Mouse (Mus musculus) lung, embryonic 15.5 days (tissue): Measurements from ENCODE around the gene Cdkn2d. TPM values are rescaled to one million over a fixed set of nuclear protein-coding genes. Genes with fewer than 3 reads are reported as not detected.
"Not testable (repeated sequence)": the region's sequence is repeated elsewhere in the genome, so short reads cannot be mapped to it uniquely, and the experiment has no call there.

Source experiments
- ATAC-seq: fragments of 200-750 bp; cut with Nextera tagmentation; 2 replicates; pipeline ENCODE4 v1.8.0; 2017; ENCODE audit warnings: moderate number of reproducible peaks, borderline replicate concordance; ENCODE audit not compliant: low FRiP score, low TSS enrichment; ENCODE audit errors: extremely low read depth
- H3K27ac ChIP-seq: fragments of 300-500 bp; sonication (generic); 2 replicates; pipeline ENCODE4 v1.5.1; 2015; ENCODE audit warnings: moderate library complexity, mild to moderate bottlenecking, inconsistent platforms
- H3K27me3 ChIP-seq: fragments of 300-500 bp; sonication (generic); 2 replicates; pipeline ENCODE4 v1.6.1; 2015; ENCODE audit warnings: inconsistent platforms
- H3K36me3 ChIP-seq: fragments of 300-500 bp; sonication (generic); 2 replicates; pipeline ENCODE4 v1.6.1; 2015; ENCODE audit warnings: inconsistent platforms
- H3K4me1 ChIP-seq: fragments of 300-500 bp; sonication (generic); 2 replicates; pipeline ENCODE4 v1.6.1; 2015; ENCODE audit warnings: inconsistent platforms
- H3K4me2 ChIP-seq: fragments of 300-500 bp; sonication (generic); 2 replicates; pipeline ENCODE4 v1.6.1; 2015; ENCODE audit warnings: inconsistent platforms, mild to moderate bottlenecking, moderate library complexity
- H3K4me3 ChIP-seq: fragments of 300-500 bp; sonication (generic); 2 replicates; pipeline ENCODE4 v1.5.1; 2015; ENCODE audit warnings: mild to moderate bottlenecking, inconsistent platforms
- H3K9ac ChIP-seq: fragments of 300-500 bp; sonication (generic); 2 replicates; pipeline ENCODE4 v1.6.1; 2015; ENCODE audit warnings: inconsistent platforms
- H3K9me3 ChIP-seq: fragments of 300-500 bp; sonication (generic); 2 replicates; pipeline ENCODE4 v1.6.1; 2016; ENCODE audit warnings: inconsistent platforms
- WGBS: fragments of 180-500 bp; shearing (Covaris S2); methylation state at CpG from one replicate; pipeline ENCODE4 v1.1.7; 2015; 5-methylcytosine and 5-hydroxymethylcytosine counted together
- polyA plus RNA-seq: library from polyadenylated mRNA; unstranded; fragments of >200 nt; fragmentation: Nextera tagmentation; extraction: Ambion mirVana; gene quantifications from 2 replicates; pipeline ENCODE4 v1.2.1, GENCODE M21; 2015

The Cdkn2d gene
- polyA plus RNA-seq, 1 experiment from 2014 or later, result 52.3 TPM

DNA sequence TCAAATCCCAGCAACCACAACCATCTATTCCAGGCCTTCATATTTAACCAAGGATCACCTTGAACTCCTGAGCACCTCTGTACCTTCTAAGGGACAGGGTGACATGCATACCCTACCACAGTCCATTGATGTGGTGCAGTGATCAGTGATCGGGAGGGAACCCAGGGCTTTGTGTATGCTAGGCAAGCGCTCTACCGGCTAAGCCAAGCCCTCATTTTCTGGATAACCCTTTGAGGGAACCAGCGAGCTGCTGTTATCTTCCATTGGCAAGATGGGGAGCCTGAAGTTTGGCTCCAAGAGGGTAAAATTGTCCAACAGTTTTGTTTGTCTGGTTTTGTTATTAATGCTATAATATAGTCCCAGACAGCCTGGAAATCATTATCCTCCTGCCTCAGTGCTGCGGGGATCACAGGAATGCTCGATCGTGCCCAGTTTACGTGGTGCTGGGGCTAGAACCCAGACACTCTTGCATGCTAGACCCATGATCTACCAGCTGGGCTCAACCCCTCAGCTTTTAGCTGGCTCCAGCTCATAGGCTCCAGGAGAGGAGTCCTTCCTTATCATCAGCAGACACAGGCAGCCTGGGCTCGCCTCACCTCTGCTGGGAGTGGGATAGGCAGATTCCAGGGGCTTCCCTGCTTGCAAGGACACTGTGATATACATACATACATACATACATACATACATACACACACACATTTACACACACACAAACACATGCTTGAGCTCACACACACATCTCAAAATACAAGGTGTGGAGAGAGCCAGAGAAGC is 23.3 kb upstream of the Cdkn2d start:
- Histone ChIP-seq H3K36me3 (no peaks in the 10 kb centered on the region), H3K4me1 (no peaks in the 10 kb centered on the region), H3K27ac (no peak overlapping the region), H3K9ac (no peak overlapping the region), H3K9me3 (no peaks in the 10 kb centered on the region), H3K4me2 (no peak overlapping the region), H3K4me3 (no peak overlapping the region), H3K27me3 (peaks cover 16% of the 10 kb centered on the region)
- 89% methylated on average over 9 of the region's 9 CpGs for WGBS
- ATAC-seq, result no peak

GRCm38 (mm10) chr9:21313394-21313793 is 22.2 kb upstream of the Cdkn2d start:
- no peaks in the 10 kb centered on the region for H3K4me1 ChIP-seq
- no peak overlapping the region for H3K9ac ChIP-seq
- 8% methylated on average over 11 of the region's 11 CpGs for WGBS
- H3K9me3 ChIP-seq, result no peaks in the 10 kb centered on the region
- H3K4me3 ChIP-seq, result no peak overlapping the region
- H3K27ac ChIP-seq, result no peak overlapping the region
- peak; percentile 63; the same call in 1 of the 2 replicates for ATAC-seq
- H3K27me3 ChIP-seq, result peaks cover 16% of the 10 kb centered on the region
- no peaks in the 10 kb centered on the region for H3K36me3 ChIP-seq
- no peak overlapping the region for H3K4me2 ChIP-seq

GRCm38 (mm10) chr9:21312134-21312533 is 20.9 kb upstream of the Cdkn2d start, which contains the start of gene Ap1m2:
TSS of gene Ap1m2 (minus strand) at chr9:21312337.
- H3K9ac ChIP-seq, result peak within 1 kb of the TSS; percentile 44
- 12% methylated on average over 26 of the region's 35 CpGs for WGBS
- 0 out of 2 replicates have a peak, but pooled peaks have one; percentile 12 for ATAC-seq

GRCm38 (mm10) chr9:21311695-21312094 is 20.5 kb upstream of the Cdkn2d start:
- peak overlapping the region; percentile 50 for H3K4me3 ChIP-seq
- H3K36me3 ChIP-seq, result no peaks in the 10 kb centered on the region
- no peaks in the 10 kb centered on the region for H3K9me3 ChIP-seq
- 0 out of 2 replicates have a peak overlapping the region, but pooled peaks have one; percentile 3 for H3K27ac ChIP-seq
- H3K4me2 ChIP-seq, result peak overlapping the region; percentile 51
- H3K9ac ChIP-seq, result peak overlapping the region; percentile 44
- WGBS, result 19% methylated on average over 7 of the region's 7 CpGs
- no peak for ATAC-seq
- peaks cover 16% of the 10 kb centered on the region for H3K27me3 ChIP-seq
- H3K4me1 ChIP-seq, result no peaks in the 10 kb centered on the region

More at GRCm38 (mm10) chr9:21312134-21312533, 20.9 kb upstream of the Cdkn2d start, which contains the start of gene Ap1m2:
- Histone ChIP-seq H3K27me3 (peaks cover 16% of the 10 kb centered on the region), H3K4me3 (peak within 1 kb of the TSS; percentile 50), H3K9me3 (no peaks in the 10 kb centered on the region), H3K4me1 (no peaks in the 10 kb centered on the region), H3K4me2 (peak within 1 kb of the TSS; percentile 51), H3K27ac (0 out of 2 replicates have a peak within 1 kb of the TSS, but pooled peaks have one; percentile 3), H3K36me3 (no peaks in the 10 kb centered on the region)

GRCm38 (mm10) chr9:21309150-21309741 is 18.0 kb upstream of the Cdkn2d start:
- H3K9ac ChIP-seq, result no peak overlapping the region
- peaks cover 16% of the 10 kb centered on the region for H3K27me3 ChIP-seq
- no peaks in the 10 kb centered on the region for H3K9me3 ChIP-seq
- WGBS, result 65% methylated on average over 15 of the region's 15 CpGs
- H3K36me3 ChIP-seq, result no peaks in the 10 kb centered on the region
- H3K4me3 ChIP-seq, result no peak overlapping the region
- no peak overlapping the region for H3K27ac ChIP-seq
- H3K4me2 ChIP-seq, result no peak overlapping the region
- no peak for ATAC-seq
- H3K4me1 ChIP-seq, result no peaks in the 10 kb centered on the region

DNA sequence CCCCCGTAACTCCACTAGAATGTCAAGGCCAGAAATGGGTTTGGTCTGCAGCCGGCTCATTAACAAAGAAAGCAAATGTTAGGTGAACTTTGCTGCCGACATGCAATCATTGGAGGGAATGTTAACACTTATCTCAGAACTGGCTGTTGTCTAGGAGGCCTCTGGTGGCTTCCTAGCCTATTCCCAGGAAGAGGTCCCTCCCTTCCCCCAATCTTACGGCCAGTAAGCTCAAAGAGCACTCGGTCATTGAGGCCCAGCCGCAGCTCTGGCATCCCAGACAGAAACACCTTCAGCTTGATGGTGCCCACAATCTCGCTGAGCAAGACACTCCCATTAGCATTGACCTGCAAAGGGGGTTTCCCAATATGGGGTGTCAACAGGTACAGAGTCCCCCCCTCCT is 13.9 kb upstream of the Cdkn2d start:
- Histone ChIP-seq H3K9me3 (no peaks in the 10 kb centered on the region), H3K9ac (no peak overlapping the region), H3K27me3 (no peaks in the 10 kb centered on the region), H3K4me2 (no peak overlapping the region), H3K27ac (no peak overlapping the region), H3K4me3 (no peak overlapping the region), H3K36me3 (no peaks in the 10 kb centered on the region), H3K4me1 (no peaks in the 10 kb centered on the region)
- no peak for ATAC-seq
- 72% methylated on average over 7 of the region's 7 CpGs for WGBS

DNA sequence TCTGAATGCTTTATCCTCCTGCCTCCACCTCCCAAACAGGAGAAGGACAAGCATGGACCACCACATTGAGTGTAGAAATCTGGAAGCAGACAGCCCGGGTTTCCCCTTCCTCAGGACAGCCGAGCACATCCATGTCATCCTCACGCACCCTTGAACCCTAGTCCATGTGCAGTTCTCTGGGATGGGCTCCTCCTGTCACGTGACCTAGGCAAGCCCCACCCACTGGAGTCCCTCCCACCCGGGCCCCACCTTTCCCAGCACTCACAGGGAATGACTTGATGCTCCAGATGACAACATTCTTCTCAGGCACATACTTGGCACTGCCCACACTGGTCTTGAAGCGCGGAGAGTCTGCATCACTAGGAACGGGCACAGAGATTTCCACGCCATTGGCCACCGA is 7.8 kb upstream of the Cdkn2d start:
- ATAC-seq, result no peak
- H3K27ac ChIP-seq, result no peak overlapping the region
- WGBS, result 81% methylated on average over 10 of the region's 10 CpGs

DNA sequence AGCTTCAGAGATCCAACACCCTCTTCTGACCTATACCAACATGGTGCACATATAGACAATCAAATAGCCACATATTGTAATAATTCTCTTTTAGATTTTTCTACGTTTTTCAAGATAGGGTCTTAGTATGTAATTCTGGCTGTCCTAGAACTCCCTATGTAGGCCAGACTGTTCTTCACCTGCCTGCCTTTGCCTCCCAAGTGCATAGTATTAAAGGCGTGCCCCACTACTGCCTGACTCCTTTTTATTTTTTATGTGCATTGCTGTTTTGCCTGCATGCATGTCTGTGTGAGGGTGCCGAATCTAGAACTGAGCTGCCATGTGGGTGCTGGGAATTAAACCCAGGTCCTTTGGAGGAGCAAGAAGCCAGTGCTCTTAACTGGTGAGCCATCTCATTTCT is 1.1 kb upstream of the Cdkn2d start:
- H3K9ac ChIP-seq, result no peak overlapping the region
- peaks cover 20% of the 10 kb centered on the region for H3K4me1 ChIP-seq
- H3K4me3 ChIP-seq, result no peak overlapping the region
- H3K27me3 ChIP-seq, result no peaks in the 10 kb centered on the region
- H3K9me3 ChIP-seq, result no peaks in the 10 kb centered on the region
- no peak for ATAC-seq
- H3K4me2 ChIP-seq, result no peak overlapping the region
- H3K36me3 ChIP-seq, result no peaks in the 10 kb centered on the region
- no peak overlapping the region for H3K27ac ChIP-seq
- WGBS, result 88% methylated on average over 3 of the region's 3 CpGs

More for the DNA sequence above, 7.8 kb upstream of the Cdkn2d start:
- H3K9ac ChIP-seq, result no peak overlapping the region
- no peak overlapping the region for H3K4me2 ChIP-seq
- H3K4me1 ChIP-seq, result no peaks in the 10 kb centered on the region
- no peaks in the 10 kb centered on the region for H3K27me3 ChIP-seq
- no peaks in the 10 kb centered on the region for H3K9me3 ChIP-seq
- H3K36me3 ChIP-seq, result no peaks in the 10 kb centered on the region
- no peak overlapping the region for H3K4me3 ChIP-seq

GRCm38 (mm10) chr9:21291868-21292267 is 661 bp upstream of the Cdkn2d start:
- Histone ChIP-seq H3K4me2 (peak overlapping the region; percentile 47), H3K9ac (peak overlapping the region; percentile 20), H3K27ac (peak overlapping the region; percentile 86), H3K4me3 (peak overlapping the region; percentile 32), H3K4me1 (peaks cover 23% of the 10 kb centered on the region)
- H3K36me3 ChIP-seq, H3K27me3 ChIP-seq, ATAC-seq, H3K9me3 ChIP-seq: not testable (repeated sequence)
- WGBS, result 11% methylated on average over 7 of the region's 7 CpGs

GRCm38 (mm10) chr9:21290589-21290988 is 618 bp downstream of the Cdkn2d start:
- no peak for ATAC-seq
- WGBS, result under 1% methylated on average over 20 of the region's 20 CpGs
- peak overlapping the region; percentile 67 for H3K4me3 ChIP-seq

GRCm38 (mm10) chr9:21289337-21289671 is 1.9 kb downstream of the Cdkn2d start:
- H3K36me3 ChIP-seq, result peaks cover 4% of the 10 kb centered on the region
- H3K9me3 ChIP-seq, result no peaks in the 10 kb centered on the region
- H3K27me3 ChIP-seq, result no peaks in the 10 kb centered on the region
- peak overlapping the region; percentile 22; the same call in 1 of the 2 replicates for H3K9ac ChIP-seq
- 83% methylated on average over 2 of the region's 2 CpGs for WGBS
- no peak for ATAC-seq
- H3K4me3 ChIP-seq, result peak overlapping the region; percentile 67
- peak overlapping the region; percentile 76 for H3K4me2 ChIP-seq
- H3K4me1 ChIP-seq, result peaks cover 29% of the 10 kb centered on the region
- 0 out of 2 replicates have a peak overlapping the region, but pooled peaks have one; percentile 80 for H3K27ac ChIP-seq

More at GRCm38 (mm10) chr9:21290589-21290988, 618 bp downstream of the Cdkn2d start:
- H3K9me3 ChIP-seq, result no peaks in the 10 kb centered on the region
- H3K27me3 ChIP-seq, result no peaks in the 10 kb centered on the region
- peak overlapping the region; percentile 76 for H3K4me2 ChIP-seq
- H3K9ac ChIP-seq, result peak overlapping the region; percentile 90
- no peaks in the 10 kb centered on the region for H3K36me3 ChIP-seq
- H3K27ac ChIP-seq, result peak overlapping the region; percentile 73
- H3K4me1 ChIP-seq, result peaks cover 29% of the 10 kb centered on the region
